Mouse (Mus musculus): Measurements from ENCODE around the gene Smco1. TPM values are rescaled to one million over a fixed set of nuclear protein-coding genes. Genes with fewer than 3 reads are reported as not detected.
"Not testable (repeated sequence)": the region's sequence is repeated elsewhere in the genome, so short reads cannot be mapped to it uniquely, and the experiment has no call there.

Gene Smco1
- total RNA-seq (2017) = not detected in 2 replicates

DNA sequence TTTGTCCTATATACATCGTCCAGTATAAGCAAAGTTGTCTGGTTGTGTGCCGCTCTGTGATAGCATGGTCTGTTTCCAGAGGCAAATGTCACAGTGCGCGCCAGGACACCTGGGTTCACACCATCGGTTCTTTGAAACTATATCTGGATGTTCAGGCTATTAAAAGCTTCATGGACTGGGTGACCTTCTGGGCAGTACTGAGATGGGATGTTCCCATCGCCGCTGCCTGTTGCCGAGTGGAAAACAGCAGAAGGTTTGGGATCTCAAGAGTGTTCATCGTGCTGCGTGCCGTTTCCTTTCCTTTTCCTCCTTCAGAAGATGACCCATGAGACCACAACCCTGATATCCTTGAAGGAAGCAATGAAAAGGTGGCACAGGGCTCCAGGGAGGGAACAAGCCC is at the start of gene Smco1:
Smco1 (plus strand) TSS at position 178 of the 400 bp plus-strand sequence.
- ATAC-seq (replicated peaks in 1 of 2; ENCODE audit: insufficient read depth in 1 of 2, low FRiP score in 2 of 2, low TSS enrichment in 1 of 2, low read depth in 1 of 2, poor library complexity in 2 of 2, severe bottlenecking in 2 of 2) = no peak

DNA sequence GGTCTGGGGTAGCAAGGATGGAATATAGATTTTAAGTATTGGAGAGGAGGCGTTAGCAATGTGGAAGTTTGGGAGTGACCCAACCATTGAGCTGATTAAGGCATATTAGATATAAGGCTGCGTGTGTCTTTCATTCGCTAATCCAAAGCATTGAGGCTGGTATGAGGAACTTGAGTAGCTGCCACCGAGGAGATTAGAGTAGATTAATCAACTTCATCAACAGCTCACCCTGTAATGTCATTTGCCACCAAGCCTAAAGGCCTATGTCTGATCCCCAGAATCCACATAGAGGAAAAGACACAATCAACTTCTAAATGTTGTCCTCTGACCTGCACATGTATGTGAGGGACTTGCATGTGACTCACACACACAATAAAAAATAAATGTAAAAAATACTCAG is 49.5 kb upstream of the Smco1 start:
- no peak for ATAC-seq (replicated peaks in 1 of 2; ENCODE audit: insufficient read depth in 1 of 2, low FRiP score in 2 of 2, low TSS enrichment in 1 of 2, low read depth in 1 of 2, poor library complexity in 2 of 2, severe bottlenecking in 2 of 2)

GRCm38 (mm10) chr16:32222399-32222798 is 48.9 kb upstream of the Smco1 start:
- ATAC-seq (replicated peaks in 1 of 2; ENCODE audit: insufficient read depth in 1 of 2, low FRiP score in 2 of 2, low TSS enrichment in 1 of 2, low read depth in 1 of 2, poor library complexity in 2 of 2, severe bottlenecking in 2 of 2) = peak in 1 of 2 experiments; percentile 17; a peak in 1 of 4 replicates

- ATAC-seq (replicated peaks in 1 of 2; ENCODE audit: insufficient read depth in 1 of 2, low FRiP score in 2 of 2, low TSS enrichment in 1 of 2, low read depth in 1 of 2, poor library complexity in 2 of 2, severe bottlenecking in 2 of 2) = not testable (repeated sequence)
Measured at GRCm38 (mm10) chr16:32232050-32232449, 39.2 kb upstream of the Smco1 start.

GRCm38 (mm10) chr16:32237930-32238680 is 33.2 kb upstream of the Smco1 start:
- no peak for ATAC-seq (replicated peaks in 1 of 2; ENCODE audit: insufficient read depth in 1 of 2, low FRiP score in 2 of 2, low TSS enrichment in 1 of 2, low read depth in 1 of 2, poor library complexity in 2 of 2, severe bottlenecking in 2 of 2)

GRCm38 (mm10) chr16:32239428-32240312 is 31.6 kb upstream of the Smco1 start:
- ATAC-seq (replicated peaks in 1 of 2; ENCODE audit: insufficient read depth in 1 of 2, low FRiP score in 2 of 2, low TSS enrichment in 1 of 2, low read depth in 1 of 2, poor library complexity in 2 of 2, severe bottlenecking in 2 of 2) = no peak

GRCm38 (mm10) chr16:32243901-32244300 is 27.4 kb upstream of the Smco1 start:
- ATAC-seq (replicated peaks in 1 of 2; ENCODE audit: insufficient read depth in 1 of 2, low FRiP score in 2 of 2, low TSS enrichment in 1 of 2, low read depth in 1 of 2, poor library complexity in 2 of 2, severe bottlenecking in 2 of 2) = no peak

- peak in 1 of 2 experiments; percentile 19; a peak in 1 of 4 replicates for ATAC-seq (replicated peaks in 1 of 2; ENCODE audit: insufficient read depth in 1 of 2, low FRiP score in 2 of 2, low TSS enrichment in 1 of 2, low read depth in 1 of 2, poor library complexity in 2 of 2, severe bottlenecking in 2 of 2)
Measured at GRCm38 (mm10) chr16:32246351-32246791, 24.9 kb upstream of the Smco1 start.

DNA sequence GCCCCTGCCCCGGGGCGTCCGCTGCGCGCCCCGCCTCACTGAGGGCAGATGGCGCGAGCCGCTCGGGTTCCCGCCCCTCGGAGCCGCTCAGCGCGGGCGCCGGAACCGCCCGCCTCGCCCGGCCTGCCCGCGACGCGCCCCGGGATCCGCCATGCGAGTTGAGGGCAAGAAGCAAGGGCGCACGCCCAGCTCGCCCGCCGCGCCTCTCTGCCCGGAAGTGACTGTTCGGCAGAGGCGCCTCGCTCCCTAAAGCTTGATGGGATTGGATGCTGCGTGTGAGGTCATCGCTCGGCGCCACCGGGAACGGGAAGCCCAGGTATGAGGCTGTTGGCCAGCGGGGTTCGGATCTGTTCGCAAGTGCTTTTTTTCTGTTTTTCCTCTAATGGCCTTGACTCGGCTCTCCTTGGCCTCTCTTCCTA is 24.3 kb upstream of the Smco1 start, which contains the start of the genes Fbxo45 and Wdr53:
Fbxo45 (minus strand) TSS at position 207 of the 419 bp plus-strand sequence.
Wdr53 (plus strand) TSS at position 276 of the 419 bp plus-strand sequence.
- peak; percentile 98 to 99 for ATAC-seq (replicated peaks in 1 of 2; ENCODE audit: insufficient read depth in 1 of 2, low FRiP score in 2 of 2, low TSS enrichment in 1 of 2, low read depth in 1 of 2, poor library complexity in 2 of 2, severe bottlenecking in 2 of 2)

DNA sequence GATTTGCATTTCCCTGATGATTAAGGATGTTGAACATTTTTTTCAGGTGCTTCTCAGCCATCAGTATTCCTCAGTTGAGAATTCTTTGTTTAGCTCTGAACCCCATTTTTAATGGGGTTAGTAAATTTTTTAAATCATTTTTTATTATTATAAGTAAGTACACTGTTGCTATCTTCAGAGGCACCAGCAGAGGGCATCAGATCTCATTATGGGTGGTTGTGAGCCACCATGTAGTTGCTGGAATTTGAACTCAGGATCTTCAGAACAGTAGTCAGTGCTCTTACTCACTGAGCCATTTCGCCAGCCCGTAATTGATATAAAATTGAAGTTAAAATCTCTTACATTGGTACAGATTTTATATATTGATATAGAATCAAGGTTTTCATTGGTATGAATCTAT is 7.0 kb upstream of the Smco1 start:
- ATAC-seq (replicated peaks in 1 of 2; ENCODE audit: insufficient read depth in 1 of 2, low FRiP score in 2 of 2, low TSS enrichment in 1 of 2, low read depth in 1 of 2, poor library complexity in 2 of 2, severe bottlenecking in 2 of 2) = not testable (repeated sequence)

GRCm38 (mm10) chr16:32273338-32273737 is 2.1 kb downstream of the Smco1 start:
- ATAC-seq (replicated peaks in 1 of 2; ENCODE audit: insufficient read depth in 1 of 2, low FRiP score in 2 of 2, low TSS enrichment in 1 of 2, low read depth in 1 of 2, poor library complexity in 2 of 2, severe bottlenecking in 2 of 2) = no peak

- no peak for ATAC-seq (replicated peaks in 1 of 2; ENCODE audit: insufficient read depth in 1 of 2, low FRiP score in 2 of 2, low TSS enrichment in 1 of 2, low read depth in 1 of 2, poor library complexity in 2 of 2, severe bottlenecking in 2 of 2)
Measured at GRCm38 (mm10) chr16:32275041-32275440, 3.8 kb downstream of the Smco1 start.

- no peak for ATAC-seq (replicated peaks in 1 of 2; ENCODE audit: insufficient read depth in 1 of 2, low FRiP score in 2 of 2, low TSS enrichment in 1 of 2, low read depth in 1 of 2, poor library complexity in 2 of 2, severe bottlenecking in 2 of 2)
Measured at GRCm38 (mm10) chr16:32275830-32276229, 4.6 kb downstream of the Smco1 start.

GRCm38 (mm10) chr16:32277308-32278256 is 6.3 kb downstream of the Smco1 start, which contains the start of gene Rnf168:
Gene Rnf168, plus strand, starts transcription at chr16:32277459.
- peak; percentile 72 to 83 for ATAC-seq (replicated peaks in 1 of 2; ENCODE audit: insufficient read depth in 1 of 2, low FRiP score in 2 of 2, low TSS enrichment in 1 of 2, low read depth in 1 of 2, poor library complexity in 2 of 2, severe bottlenecking in 2 of 2)

DNA sequence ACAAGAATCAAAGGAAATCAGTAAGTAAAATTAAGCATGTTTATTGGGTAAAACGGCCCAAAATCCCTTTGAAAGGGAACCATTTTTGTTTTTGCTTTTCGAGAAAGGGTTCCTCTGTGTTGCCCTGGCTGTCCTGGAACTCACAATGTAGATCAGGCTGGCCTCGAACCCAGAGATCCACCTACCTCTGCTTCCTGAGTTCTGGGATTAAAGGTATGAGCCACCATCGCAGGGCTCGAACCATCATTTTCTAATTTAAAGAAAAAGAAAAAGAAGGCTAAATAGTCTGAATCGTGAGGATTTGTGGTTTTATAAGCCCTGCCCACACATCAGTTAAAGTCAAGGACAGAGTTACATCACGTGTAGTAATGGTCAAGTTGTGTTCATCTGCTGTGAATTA is 7.1 kb downstream of the Smco1 start:
- no peak for ATAC-seq (replicated peaks in 1 of 2; ENCODE audit: insufficient read depth in 1 of 2, low FRiP score in 2 of 2, low TSS enrichment in 1 of 2, low read depth in 1 of 2, poor library complexity in 2 of 2, severe bottlenecking in 2 of 2)

DNA sequence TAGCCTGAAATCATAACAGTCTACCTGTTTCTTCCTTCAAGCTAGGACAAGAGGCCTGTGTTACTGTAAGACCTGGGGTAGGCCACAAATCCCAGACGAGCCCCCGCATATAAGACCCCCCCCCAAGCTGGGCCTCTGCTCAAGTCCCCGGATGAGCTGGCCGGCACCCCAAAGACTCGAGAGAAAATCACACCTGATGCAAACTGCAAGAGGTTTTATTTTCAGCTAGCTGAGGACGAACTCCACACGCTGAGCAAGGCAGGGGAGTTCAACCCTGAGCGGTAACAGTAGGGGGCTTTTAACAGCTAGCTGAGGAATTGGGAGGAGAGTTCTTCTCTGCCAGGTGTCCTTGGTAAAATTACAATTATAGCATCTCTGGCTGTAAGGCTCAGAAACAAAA is 8.9 kb downstream of the Smco1 start:
- ATAC-seq (replicated peaks in 1 of 2; ENCODE audit: insufficient read depth in 1 of 2, low FRiP score in 2 of 2, low TSS enrichment in 1 of 2, low read depth in 1 of 2, poor library complexity in 2 of 2, severe bottlenecking in 2 of 2) = no peak

- ATAC-seq (replicated peaks in 1 of 2; ENCODE audit: insufficient read depth in 1 of 2, low FRiP score in 2 of 2, low TSS enrichment in 1 of 2, low read depth in 1 of 2, poor library complexity in 2 of 2, severe bottlenecking in 2 of 2) = no peak
Measured at GRCm38 (mm10) chr16:32282608-32283007, 11.3 kb downstream of the Smco1 start.
